ENCODE assay signal across 18 mouse cellular contexts in the genomic region with DNA sequence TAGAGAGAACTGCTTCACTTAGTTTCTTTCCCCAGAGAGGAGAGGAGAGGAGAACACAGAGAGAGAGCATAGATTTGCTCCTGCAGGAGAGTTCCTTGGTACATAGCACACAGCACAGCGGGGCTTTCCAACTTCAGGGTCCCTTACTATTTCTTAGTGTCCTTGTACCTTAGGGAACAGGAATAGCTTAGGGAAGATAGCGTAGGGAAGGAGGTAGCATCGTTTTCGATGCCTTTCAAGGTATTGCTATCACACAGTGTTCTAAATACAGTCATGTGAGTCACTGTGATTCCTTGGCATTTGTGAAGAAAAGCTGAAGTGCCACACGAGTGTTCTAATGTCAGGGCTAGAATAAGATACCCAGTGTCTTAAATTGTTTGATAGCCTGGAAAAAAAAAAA. TPM values are rescaled to one million over a fixed set of nuclear protein-coding genes. Genes with fewer than 3 reads are reported as not detected.
"Had no signal": no experiment of that assay in that cellular context is flagged by ENCODE, and none has a peak within 500 bp of the region (broad histone marks: within the 10 kb centered on the region; RNA-seq: fewer than 3 reads in every experiment).

No protein-coding gene starts in this region.

- H3K4me1 ChIP-seq: lung, embryonic 15.5 days; midbrain, embryonic 12.5 days; midbrain, embryonic 15.5 days; neural tube, embryonic 12.5 days; stomach, embryonic 15.5 days had no signal

- H3K9ac ChIP-seq: liver, postnatal 0 days; lung, embryonic 15.5 days; midbrain, embryonic 12.5 days; midbrain, embryonic 15.5 days; neural tube, embryonic 12.5 days; stomach, embryonic 15.5 days had no signal

- H3K9me3 ChIP-seq: lung, embryonic 15.5 days; megakaryocyte, embryonic 14.5 days; midbrain, embryonic 12.5 days; midbrain, embryonic 15.5 days; neural tube, embryonic 12.5 days; stomach, embryonic 15.5 days had no signal

- H3K27ac ChIP-seq: lung, embryonic 15.5 days; macrophage; midbrain, embryonic 12.5 days; midbrain, embryonic 15.5 days; neural tube, embryonic 12.5 days; stomach, embryonic 15.5 days; stomach, postnatal 0 days had no signal

- H3K27me3 ChIP-seq: lung, embryonic 15.5 days; megakaryocyte, embryonic 14.5 days; midbrain, embryonic 12.5 days; midbrain, embryonic 15.5 days; neural tube, embryonic 12.5 days; stomach, embryonic 15.5 days had no signal

- H3K4me3 ChIP-seq: lung, embryonic 15.5 days; megakaryocyte, embryonic 14.5 days; midbrain, embryonic 12.5 days; midbrain, embryonic 15.5 days; neural tube, embryonic 12.5 days; stomach, embryonic 15.5 days had no signal

- DNase-seq: liver, postnatal 0 days; lung, adult 2 months; lung, postnatal 14 days; lung, postnatal 36 days; right cerebral cortex, postnatal 14 days; thymus, adult 2 months; thymus, postnatal 25 days; thymus, postnatal 4 days had no signal

- ATAC-seq: liver, postnatal 0 days; lung, postnatal 0 days; midbrain, embryonic 15.5 days had no signal

- H3K4me2 ChIP-seq: lung, embryonic 15.5 days; midbrain, embryonic 12.5 days; midbrain, embryonic 15.5 days; neural tube, embryonic 12.5 days; stomach, embryonic 15.5 days had no signal

- H3K36me3 ChIP-seq: lung, embryonic 15.5 days; midbrain, embryonic 12.5 days; midbrain, embryonic 15.5 days; neural tube, embryonic 12.5 days; stomach, embryonic 15.5 days had no signal

RNA-seq across cellular contexts. Expression of a gene that starts 18.5 kb away (rescaled TPM):
- polyA plus RNA-seq: liver, postnatal 0 days; testis, adult 2 months had no signal
